ENCODE assay signal across 19 mouse cellular contexts in genomic region chr17:6863521-6863920, GRCm38 (mm10).
A peak's percentile ranks its signal among the peaks of the same experiment; 100 is the strongest.
DNase-seq lines count a peak whose midpoint lies in the region; ATAC-seq and TF ChIP-seq lines count a peak whose summit lies in the region.
"Had no signal": no experiment of that assay in that cellular context is flagged by ENCODE, and none has a peak within 500 bp of the region (broad histone marks: within the 10 kb centered on the region; RNA-seq: fewer than 3 reads in every experiment).

No protein-coding gene starts in this region.

- H3K27me3 ChIP-seq in midbrain, embryonic 10.5 days (ENCODE audit: low read depth, poor library complexity, severe bottlenecking), result peaks cover 53% of the 10 kb centered on the region
- H3K27me3 ChIP-seq in midbrain, embryonic 14.5 days (ENCODE audit: control insufficient read depth, insufficient read depth, low read length), result no peaks in the 10 kb centered on the region
- H3K27me3 ChIP-seq in small intestine, adult 2 months (ENCODE audit: control insufficient read depth, insufficient read depth, low read length), result no peaks in the 10 kb centered on the region
- H3K27me3 ChIP-seq: forebrain, embryonic 15.5 days; hindbrain, embryonic 12.5 days; intestine, embryonic 15.5 days had no signal

- H3K36me3 ChIP-seq in midbrain, embryonic 10.5 days, result no peaks in the 10 kb centered on the region
- no peaks in the 10 kb centered on the region for H3K36me3 ChIP-seq in midbrain, embryonic 14.5 days (ENCODE audit: control insufficient read depth, insufficient read depth, low read length)
- H3K36me3 ChIP-seq in small intestine, adult 2 months (ENCODE audit: control insufficient read depth, insufficient read depth, low read length), result no peaks in the 10 kb centered on the region
- H3K36me3 ChIP-seq: embryonic facial prominence, embryonic 10.5 days; forebrain, embryonic 15.5 days; hindbrain, embryonic 12.5 days; intestine, embryonic 15.5 days; liver, embryonic 13.5 days; neural tube, embryonic 13.5 days had no signal

- peak; percentile 11 for DNase-seq in midbrain, embryonic 10.5 days (ENCODE audit: low spot score)
- no peak for DNase-seq in midbrain, embryonic 14.5 days
- peak; percentile 33 for DNase-seq in kidney, adult 18-20 months
- peak; percentile 48 to 68 for DNase-seq in kidney, postnatal 25 days
- no peak for DNase-seq in ovary, postnatal 10 days (ENCODE audit: low spot score)
- no peak for DNase-seq in right cerebral cortex, postnatal 14 days
- no peak for DNase-seq in adrenal gland, adult 8-10 months
- DNase-seq: cerebellum, postnatal 14 days; liver, embryonic 13.5 days; spleen, adult 18-20 months; thymus, postnatal 25 days had no signal

- H3K4me3 ChIP-seq in midbrain, embryonic 10.5 days, result no peak overlapping the region
- no peak overlapping the region for H3K4me3 ChIP-seq in midbrain, embryonic 14.5 days (replicated peaks; ENCODE audit: low read depth, low read length)
- H3K4me3 ChIP-seq in small intestine, adult 2 months (ENCODE audit: low read depth, low read length), result no peak overlapping the region
- H3K4me3 ChIP-seq: embryonic facial prominence, embryonic 10.5 days; erythroblast, embryonic 14.5 days; forebrain, embryonic 15.5 days; hindbrain, embryonic 12.5 days; intestine, embryonic 15.5 days; liver, embryonic 13.5 days; neural tube, embryonic 13.5 days had no signal

- 0 out of 2 replicates have a peak overlapping the region, but pooled peaks have one; percentile 91 for H3K27ac ChIP-seq in midbrain, embryonic 10.5 days (replicated peaks)
- no peak overlapping the region for H3K27ac ChIP-seq in midbrain, embryonic 14.5 days (replicated peaks; ENCODE audit: low read depth, low read length)
- H3K27ac ChIP-seq in small intestine, adult 2 months (ENCODE audit: insufficient read depth, low read depth, low read length), result peak overlapping the region; percentile 64; the same call in 1 of the 2 replicates
- H3K27ac ChIP-seq: embryonic facial prominence, embryonic 10.5 days; forebrain, embryonic 15.5 days; intestine, embryonic 15.5 days; liver, embryonic 13.5 days; neural tube, embryonic 13.5 days had no signal

- WGBS in midbrain, embryonic 10.5 days, result 85% methylated on average over 6 of the region's 6 CpGs
- 89% methylated on average over 6 of the region's 6 CpGs for WGBS in midbrain, embryonic 14.5 days
- 77% methylated on average over 6 of the region's 6 CpGs for WGBS in small intestine, adult 2 months

- no peaks in the 10 kb centered on the region for H3K9me3 ChIP-seq in midbrain, embryonic 10.5 days (replicated peaks)
- no peaks in the 10 kb centered on the region for H3K9me3 ChIP-seq in midbrain, embryonic 14.5 days (ENCODE audit: control insufficient read depth, low read length)
- H3K9me3 ChIP-seq: embryonic facial prominence, embryonic 10.5 days; forebrain, embryonic 15.5 days; hindbrain, embryonic 12.5 days; intestine, embryonic 15.5 days; liver, embryonic 13.5 days; neural tube, embryonic 13.5 days had no signal

- H3K9ac ChIP-seq in midbrain, embryonic 14.5 days (replicated peaks; ENCODE audit: low read length), result no peak overlapping the region
- H3K9ac ChIP-seq: forebrain, embryonic 15.5 days; hindbrain, embryonic 12.5 days; intestine, embryonic 15.5 days; liver, embryonic 13.5 days; neural tube, embryonic 13.5 days had no signal

- no peak for ATAC-seq in midbrain, embryonic 14.5 days (ENCODE audit: low FRiP score, low TSS enrichment)
- ATAC-seq: CD4-positive, CD25-positive, alpha-beta regulatory T cell, adult 4 months; forebrain, embryonic 15.5 days; intestine, embryonic 15.5 days had no signal

- H3K4me1 ChIP-seq in midbrain, embryonic 10.5 days, result peaks cover 61% of the 10 kb centered on the region
- H3K4me1 ChIP-seq in midbrain, embryonic 14.5 days (ENCODE audit: control insufficient read depth, insufficient read depth, low read length), result peaks cover 25% of the 10 kb centered on the region
- peaks cover 27% of the 10 kb centered on the region for H3K4me1 ChIP-seq in small intestine, adult 2 months (ENCODE audit: control insufficient read depth, insufficient read depth, insufficient read length, low read length)

- H3K4me2 ChIP-seq in midbrain, embryonic 14.5 days (ENCODE audit: low read length), result no peak overlapping the region
- H3K4me2 ChIP-seq: forebrain, embryonic 15.5 days; hindbrain, embryonic 12.5 days; intestine, embryonic 15.5 days; liver, embryonic 13.5 days; neural tube, embryonic 13.5 days had no signal

- TF ChIP-seq POLR2A in small intestine, adult 2 months (IDR thresholded peaks at IDR 0.05; ENCODE audit: low read depth, low read length), result no peak

- TF ChIP-seq CTCF in small intestine, adult 2 months (IDR thresholded peaks at IDR 0.05; ENCODE audit: extremely low read depth, insufficient read length, insufficient replicate concordance, low read depth, low read length), result no peak

Comparison
In these comparisons a context has a peak if more than half of its experiments do, and no peak if none do; other contexts are left out.
1. DNase-seq: peak in midbrain, embryonic 10.5 days (single experiment), kidney, adult 18-20 months (single experiment) and kidney, postnatal 25 days (2 of 2); none in midbrain, embryonic 14.5 days (single experiment), ovary, postnatal 10 days (single experiment), right cerebral cortex, postnatal 14 days (single experiment) and adrenal gland, adult 8-10 months (single experiment).